ENCODE assay signal across 7 mouse cellular contexts in genomic region chr14:46384946-46385691, GRCm38 (mm10). TPM values are rescaled to one million over a fixed set of nuclear protein-coding genes. Genes with fewer than 3 reads are reported as not detected.
DNase-seq lines count a peak whose midpoint lies in the region; ATAC-seq and TF ChIP-seq lines count a peak whose summit lies in the region.

No protein-coding gene starts in this region.

- peak overlapping the region; percentile 6; the same call in 1 of the 2 replicates for H3K9ac ChIP-seq in heart, postnatal 0 days (replicated peaks; ENCODE audit: low read depth, low read length)
- H3K9ac ChIP-seq in liver, embryonic 15.5 days: no peak overlapping the region

- no peaks in the 10 kb centered on the region for H3K36me3 ChIP-seq in testis, adult 2 months (ENCODE audit: control insufficient read depth, insufficient read depth, low read length)
- H3K36me3 ChIP-seq in heart, postnatal 0 days (replicated peaks; ENCODE audit: control insufficient read depth, insufficient read depth, low read length): peaks cover 4% of the 10 kb centered on the region; the same call in 1 of the 2 replicates
- no peaks in the 10 kb centered on the region for H3K36me3 ChIP-seq in liver, embryonic 15.5 days (replicated peaks)

- peaks cover 25% of the 10 kb centered on the region for H3K4me1 ChIP-seq in testis, adult 2 months (ENCODE audit: control insufficient read depth, insufficient read depth, low read length)
- peaks cover 9% of the 10 kb centered on the region; the same call in 1 of the 2 replicates for H3K4me1 ChIP-seq in heart, postnatal 0 days (ENCODE audit: control insufficient read depth, insufficient read depth)
- H3K4me1 ChIP-seq in liver, embryonic 15.5 days (replicated peaks): peaks cover 10% of the 10 kb centered on the region

- no peak for DNase-seq in testis, postnatal 14 days (ENCODE audit: low spot score)
- DNase-seq in heart, postnatal 0 days (ENCODE audit: low spot score): no peak
- no peak for DNase-seq in left cerebral cortex, adult 9 months (ENCODE audit: low spot score in 2 of 2)
- no peak for DNase-seq in left cerebral cortex, adult 11 months (ENCODE audit: low spot score)
- no peak for DNase-seq in adrenal gland, adult 8-10 months

- H3K27ac ChIP-seq in testis, adult 2 months (ENCODE audit: control insufficient read depth, insufficient read depth, low read depth, low read length): no peak overlapping the region
- no peak overlapping the region for H3K27ac ChIP-seq in heart, postnatal 0 days (ENCODE audit: low read depth)
- no peak overlapping the region for H3K27ac ChIP-seq in liver, embryonic 15.5 days (replicated peaks)

- TF ChIP-seq CTCF in testis, adult 2 months (IDR thresholded peaks at IDR 0.05; ENCODE audit: control insufficient read depth, insufficient read depth, insufficient replicate concordance, low read depth, low read length): no peak
- TF ChIP-seq CTCF in heart, postnatal 0 days (IDR thresholded peaks at IDR 0.05; ENCODE audit: low read depth): no peak

- no peak for ATAC-seq in heart, postnatal 0 days (ENCODE audit: insufficient read depth, low read depth)
- no peak for ATAC-seq in liver, embryonic 15.5 days (ENCODE audit: insufficient read depth)

- no peak for TF ChIP-seq POLR2A in testis, adult 2 months (IDR thresholded peaks at IDR 0.05; ENCODE audit: control insufficient read depth, low read depth, low read length)

- TF ChIP-seq EP300 in heart, postnatal 0 days (IDR thresholded peaks at IDR 0.05; ENCODE audit: low read depth): no peak

- no peaks in the 10 kb centered on the region for H3K9me3 ChIP-seq in heart, postnatal 0 days (replicated peaks; ENCODE audit: control insufficient read depth, low read length)
- H3K9me3 ChIP-seq in liver, embryonic 15.5 days (replicated peaks): no peaks in the 10 kb centered on the region

- peak overlapping the region; percentile 76 for H3K4me2 ChIP-seq in heart, postnatal 0 days (ENCODE audit: low read depth, low read length)
- peak overlapping the region; percentile 63 for H3K4me2 ChIP-seq in liver, embryonic 15.5 days

- WGBS in heart, postnatal 0 days: 39% methylated on average over 14 of the region's 14 CpGs
- WGBS in liver, embryonic 15.5 days (ENCODE audit: insufficient replicate concordance): 25% methylated on average over 14 of the region's 14 CpGs

- H3K27me3 ChIP-seq in testis, adult 2 months (ENCODE audit: control insufficient read depth, insufficient read depth, low read length): peaks cover 6% of the 10 kb centered on the region
- H3K27me3 ChIP-seq in heart, postnatal 0 days (ENCODE audit: control insufficient read depth, insufficient read depth, low read length): peaks cover 35% of the 10 kb centered on the region
- peaks cover 97% of the 10 kb centered on the region for H3K27me3 ChIP-seq in liver, embryonic 15.5 days

- peak overlapping the region; percentile 68; the same call in 1 of the 2 replicates for H3K4me3 ChIP-seq in testis, adult 2 months (ENCODE audit: control insufficient read depth, low read depth, low read length)
- peak overlapping the region; percentile 61 for H3K4me3 ChIP-seq in heart, postnatal 0 days (ENCODE audit: low read depth, low read length)
- H3K4me3 ChIP-seq in liver, embryonic 15.5 days (replicated peaks): peak overlapping the region; percentile 53

RNA-seq across cellular contexts. Expression of gene Bmp4, which starts 5.3 kb away (rescaled TPM):
- 5.0 and 5.7 TPM in 2 replicates for polyA plus RNA-seq in testis, adult 2 months (2012; rRNA removed)
- 10.1 and 17.9 TPM in 2 replicates for total RNA-seq in heart, postnatal 0 days (2014; rRNA removed; ENCODE audit: low replicate concordance)
- polyA plus RNA-seq in heart, postnatal 0 days (2015; fragmentation: Nextera tagmentation; extraction: Ambion mirVana): 5.3 and 6.3 TPM in 2 replicates
- polyA plus RNA-seq in liver, embryonic 15.5 days (2015; fragmentation: Nextera tagmentation; extraction: Ambion mirVana): 0.89 and 1.3 TPM in 2 replicates
- 10 to 100 TPM in 3 of 4 experiments, 1 to 10 TPM in 1; 9.5 to 20.1 (median 14.0) TPM for total RNA-seq in adrenal gland, adult 8-10 months (2022)

RNA-seq across cellular contexts. Expression of gene Gm15217, which starts 5.9 kb away (rescaled TPM):
- polyA plus RNA-seq in testis, adult 2 months (2012; rRNA removed): not detected in 2 replicates
- not detected in 2 replicates for total RNA-seq in heart, postnatal 0 days (2014; rRNA removed; ENCODE audit: low replicate concordance)
- polyA plus RNA-seq in heart, postnatal 0 days (2015; fragmentation: Nextera tagmentation; extraction: Ambion mirVana): not detected in 2 replicates
- not detected in 2 replicates for polyA plus RNA-seq in liver, embryonic 15.5 days (2015; fragmentation: Nextera tagmentation; extraction: Ambion mirVana)
- not detected for total RNA-seq in adrenal gland, adult 8-10 months (2022)
